Mouse (Mus musculus): ENCODE results near the gene Pik3r3.
"Not testable (repeated sequence)": the region's sequence is repeated elsewhere in the genome, so short reads cannot be mapped to it uniquely, and the experiment has no call there.

Gene Pik3r3

GRCm38 (mm10) chr4:116221140-116221851 is at the start of gene Pik3r3:
TSS of gene Pik3r3 (plus strand) at chr4:116221618.
- DNase-seq (ENCODE audit: low spot score): peak; percentile 98

- DNase-seq (ENCODE audit: low spot score): no peak
These were observed 48.3 kb upstream of the Pik3r3 start, which contains the start of the genes 1700042G07Rik and Gm49337 for GRCm38 (mm10) chr4:116173072-116173471. TSS of gene 1700042G07Rik (plus strand) at chr4:116173372. TSS of gene Gm49337 (plus strand) at chr4:116173384.

- no peak for DNase-seq (ENCODE audit: low spot score)
These were observed 47.7 kb upstream of the Pik3r3 start for GRCm38 (mm10) chr4:116173752-116174151.

- DNase-seq (ENCODE audit: low spot score): no peak
These were observed 46.8 kb upstream of the Pik3r3 start for GRCm38 (mm10) chr4:116174466-116175116.

GRCm38 (mm10) chr4:116175136-116175535 is 46.3 kb upstream of the Pik3r3 start:
- DNase-seq (ENCODE audit: low spot score): no peak

GRCm38 (mm10) chr4:116175711-116176542 is 45.5 kb upstream of the Pik3r3 start:
- no peak for DNase-seq (ENCODE audit: low spot score)

- DNase-seq (ENCODE audit: low spot score): peak; percentile 65
These were observed 44.9 kb upstream of the Pik3r3 start for GRCm38 (mm10) chr4:116176543-116176988.

- DNase-seq (ENCODE audit: low spot score): peak; percentile 67
These were observed 44.3 kb upstream of the Pik3r3 start for GRCm38 (mm10) chr4:116177140-116177539.

GRCm38 (mm10) chr4:116182079-116182478 is 39.3 kb upstream of the Pik3r3 start:
- DNase-seq (ENCODE audit: low spot score): no peak

- DNase-seq (ENCODE audit: low spot score): no peak
These were observed 38.7 kb upstream of the Pik3r3 start for GRCm38 (mm10) chr4:116182745-116183144.

- no peak for DNase-seq (ENCODE audit: low spot score)
These were observed 36.3 kb upstream of the Pik3r3 start for GRCm38 (mm10) chr4:116185083-116185482.

- no peak for DNase-seq (ENCODE audit: low spot score)
These were observed 29.1 kb upstream of the Pik3r3 start for GRCm38 (mm10) chr4:116192286-116192835.

GRCm38 (mm10) chr4:116193583-116194383 is 27.6 kb upstream of the Pik3r3 start:
- no peak for DNase-seq (ENCODE audit: low spot score)

- no peak for DNase-seq (ENCODE audit: low spot score)
These were observed 23.0 kb upstream of the Pik3r3 start for GRCm38 (mm10) chr4:116198422-116198821.

- no peak for DNase-seq (ENCODE audit: low spot score)
These were observed 17.0 kb upstream of the Pik3r3 start for GRCm38 (mm10) chr4:116204422-116204821.

GRCm38 (mm10) chr4:116206531-116206930 is 14.9 kb upstream of the Pik3r3 start:
- DNase-seq (ENCODE audit: low spot score): no peak

- no peak for DNase-seq (ENCODE audit: low spot score)
These were observed 12.5 kb upstream of the Pik3r3 start for GRCm38 (mm10) chr4:116208891-116209290.

- no peak for DNase-seq (ENCODE audit: low spot score)
These were observed 5.4 kb upstream of the Pik3r3 start for GRCm38 (mm10) chr4:116215895-116216605.

GRCm38 (mm10) chr4:116217046-116217445 is 4.4 kb upstream of the Pik3r3 start:
- DNase-seq (ENCODE audit: low spot score): no peak

GRCm38 (mm10) chr4:116217661-116218060 is 3.8 kb upstream of the Pik3r3 start:
- DNase-seq (ENCODE audit: low spot score): not testable (repeated sequence)

GRCm38 (mm10) chr4:116219056-116219455 is 2.4 kb upstream of the Pik3r3 start:
- no peak for DNase-seq (ENCODE audit: low spot score)

Measured in testis, postnatal 10 days (tissue).